Mouse (Mus musculus) lung, postnatal 0 days (tissue): ENCODE data around the gene Mfsd8.

Experiments
- CTCF ChIP-seq: IDR thresholded peaks from 2 replicates; pipeline ENCODE4 v1.5.1; 2016; ENCODE audit warnings: antibody characterized with exemption, mild to moderate bottlenecking
- EP300 ChIP-seq: IDR thresholded peaks from 2 replicates; pipeline ENCODE4 v1.6.1; 2016; ENCODE audit warnings: antibody characterized with exemption, mild to moderate bottlenecking, control low read depth

DNA sequence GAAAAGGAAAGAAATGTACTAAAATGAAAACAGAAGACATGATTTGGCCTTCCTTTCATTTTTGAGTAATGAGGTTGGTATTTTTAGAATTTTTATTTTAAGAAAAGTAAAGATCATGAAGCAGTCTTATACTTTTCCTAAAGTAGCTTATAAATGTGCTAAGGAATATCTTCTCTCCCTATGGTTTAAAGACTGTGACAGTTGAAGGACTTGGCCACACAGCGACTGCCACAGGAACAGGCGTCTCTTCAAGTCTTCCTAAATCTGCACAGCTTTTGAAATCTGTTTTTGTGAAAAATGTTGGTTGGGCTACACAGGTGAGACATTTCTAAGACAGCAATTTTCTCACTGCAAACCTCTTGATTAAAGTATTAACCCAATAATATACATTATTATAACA is 33.4 kb downstream of the Mfsd8 start:
- TF ChIP-seq CTCF, result no peak
- no peak for TF ChIP-seq EP300
